Mouse (Mus musculus) lung, postnatal 36 days (tissue): ENCODE results near the gene Abcc5.
"Not testable (repeated sequence)": the region's sequence is repeated elsewhere in the genome, so short reads cannot be mapped to it uniquely, and the experiment has no call there.

ENCODE experiments used
- DNase-seq: peaks from one replicate; pipeline ENCODE4 v3.0.0; 2022; ENCODE audit warnings: mixed read lengths

Abcc5 gene

GRCm38 (mm10) chr16:20425855-20426598 is at the start of gene Abcc5:
Gene Abcc5 (minus strand): TSS chr16:20426394.
- DNase-seq: peak; percentile 93

GRCm38 (mm10) chr16:20475335-20475734 is 49.1 kb upstream of the Abcc5 start:
- no peak for DNase-seq

GRCm38 (mm10) chr16:20474786-20475185 is 48.6 kb upstream of the Abcc5 start:
- no peak for DNase-seq

GRCm38 (mm10) chr16:20474211-20474610 is 48.0 kb upstream of the Abcc5 start:
- DNase-seq: no peak

- no peak for DNase-seq
These were observed 47.6 kb upstream of the Abcc5 start for GRCm38 (mm10) chr16:20473748-20474147.

GRCm38 (mm10) chr16:20471686-20472085 is 45.5 kb upstream of the Abcc5 start:
- DNase-seq: no peak

GRCm38 (mm10) chr16:20470981-20471380 is 44.8 kb upstream of the Abcc5 start:
- no peak for DNase-seq

GRCm38 (mm10) chr16:20464725-20465124 is 38.5 kb upstream of the Abcc5 start:
- DNase-seq: no peak

- not testable (repeated sequence) for DNase-seq
These were observed 32.5 kb upstream of the Abcc5 start for GRCm38 (mm10) chr16:20458736-20459135.

GRCm38 (mm10) chr16:20456106-20456505 is 29.9 kb upstream of the Abcc5 start:
- no peak for DNase-seq

GRCm38 (mm10) chr16:20454155-20454654 is 28.0 kb upstream of the Abcc5 start:
- no peak for DNase-seq

- DNase-seq: no peak
These were observed 25.6 kb upstream of the Abcc5 start for GRCm38 (mm10) chr16:20451774-20452173.

GRCm38 (mm10) chr16:20445871-20446270 is 19.7 kb upstream of the Abcc5 start:
- DNase-seq: no peak

GRCm38 (mm10) chr16:20444831-20445388 is 18.7 kb upstream of the Abcc5 start:
- DNase-seq: no peak

- DNase-seq: no peak
These were observed 16.7 kb upstream of the Abcc5 start for GRCm38 (mm10) chr16:20442871-20443270.

- DNase-seq: no peak
These were observed 12.7 kb upstream of the Abcc5 start for GRCm38 (mm10) chr16:20438673-20439415.

GRCm38 (mm10) chr16:20438046-20438445 is 11.9 kb upstream of the Abcc5 start:
- not testable (repeated sequence) for DNase-seq

GRCm38 (mm10) chr16:20436281-20436680 is 10.1 kb upstream of the Abcc5 start:
- DNase-seq: no peak

GRCm38 (mm10) chr16:20429328-20429727 is 3.1 kb upstream of the Abcc5 start:
- no peak for DNase-seq

GRCm38 (mm10) chr16:20427566-20427965 is 1.4 kb upstream of the Abcc5 start:
- DNase-seq: no peak

- DNase-seq: peak; percentile 51
These were observed 1.2 kb downstream of the Abcc5 start for GRCm38 (mm10) chr16:20424719-20425650.

- no peak for DNase-seq
These were observed 1.9 kb downstream of the Abcc5 start for GRCm38 (mm10) chr16:20424226-20424663.
